Mouse (Mus musculus): ENCODE data around the gene Ehd4. TPM values are rescaled to one million over a fixed set of nuclear protein-coding genes. Genes with fewer than 3 reads are reported as not detected.
A peak's percentile ranks its signal among the peaks of the same experiment; 100 is the strongest.

Ehd4 gene
- polyA plus RNA-seq, 1 experiment from 2014 or later: 60.6 TPM

GRCm38 (mm10) chr2:120165474-120165873, 11.1 kb upstream of the Ehd4 start:
- Histone ChIP-seq H3K4me2 (no peak overlapping the region), H3K4me1 (no peaks in the 10 kb centered on the region), H3K9me3 (no peaks in the 10 kb centered on the region), H3K27ac (no peak overlapping the region), H3K9ac (no peak overlapping the region), H3K36me3 (no peaks in the 10 kb centered on the region), H3K4me3 (no peak overlapping the region), H3K27me3 (no peaks in the 10 kb centered on the region)
- WGBS: 79% methylated on average over 10 of the region's 10 CpGs
- ATAC-seq (ENCODE audit: insufficient number of reproducible peaks, low FRiP score, low TSS enrichment, low read depth): no peak

- Histone ChIP-seq H3K4me1 (peaks cover 5% of the 10 kb centered on the region; the same call in 1 of the 2 replicates), H3K36me3 (no peaks in the 10 kb centered on the region), H3K9ac (no peak overlapping the region), H3K27me3 (no peaks in the 10 kb centered on the region), H3K4me3 (no peak overlapping the region), H3K9me3 (no peaks in the 10 kb centered on the region), H3K4me2 (no peak overlapping the region), H3K27ac (no peak overlapping the region)
- WGBS: 82% methylated on average over 2 of the region's 2 CpGs
- no peak for ATAC-seq (ENCODE audit: insufficient number of reproducible peaks, low FRiP score, low TSS enrichment, low read depth)
These were observed 5.0 kb upstream of the Ehd4 start for GRCm38 (mm10) chr2:120159434-120159833.

- Histone ChIP-seq H3K27ac (no peak overlapping the region), H3K4me1 (peaks cover 10% of the 10 kb centered on the region), H3K36me3 (no peaks in the 10 kb centered on the region), H3K27me3 (no peaks in the 10 kb centered on the region), H3K4me2 (no peak overlapping the region), H3K4me3 (no peak overlapping the region), H3K9me3 (no peaks in the 10 kb centered on the region), H3K9ac (no peak overlapping the region)
- WGBS: 25% methylated on average over 1 of the region's 1 CpGs
- ATAC-seq (ENCODE audit: insufficient number of reproducible peaks, low FRiP score, low TSS enrichment, low read depth): no peak
These were observed 4.4 kb upstream of the Ehd4 start for GRCm38 (mm10) chr2:120158846-120159245.

GRCm38 (mm10) chr2:120158016-120158415, 3.6 kb upstream of the Ehd4 start:
- no peaks in the 10 kb centered on the region; the same call in 1 of the 2 replicates for H3K27me3 ChIP-seq
- no peak overlapping the region for H3K9ac ChIP-seq
- H3K27ac ChIP-seq: no peak overlapping the region
- no peak for ATAC-seq (ENCODE audit: insufficient number of reproducible peaks, low FRiP score, low TSS enrichment, low read depth)
- H3K9me3 ChIP-seq: no peaks in the 10 kb centered on the region
- no peak overlapping the region for H3K4me2 ChIP-seq
- WGBS: 56% methylated on average over 5 of the region's 5 CpGs
- H3K4me3 ChIP-seq: no peak overlapping the region
- no peaks in the 10 kb centered on the region for H3K36me3 ChIP-seq
- peaks cover 16% of the 10 kb centered on the region for H3K4me1 ChIP-seq

GRCm38 (mm10) chr2:120157606-120158005, 3.2 kb upstream of the Ehd4 start:
- Histone ChIP-seq H3K36me3 (no peaks in the 10 kb centered on the region), H3K27ac (no peak overlapping the region), H3K9ac (no peak overlapping the region), H3K4me1 (peaks cover 16% of the 10 kb centered on the region), H3K4me3 (no peak overlapping the region), H3K4me2 (no peak overlapping the region), H3K27me3 (no peaks in the 10 kb centered on the region; the same call in 1 of the 2 replicates), H3K9me3 (no peaks in the 10 kb centered on the region)
- WGBS: 73% methylated on average over 2 of the region's 2 CpGs
- ATAC-seq (ENCODE audit: insufficient number of reproducible peaks, low FRiP score, low TSS enrichment, low read depth): no peak

- H3K27ac ChIP-seq: peak overlapping the region; percentile 5
- no peaks in the 10 kb centered on the region for H3K36me3 ChIP-seq
- ATAC-seq (ENCODE audit: insufficient number of reproducible peaks, low FRiP score, low TSS enrichment, low read depth): no peak
- H3K27me3 ChIP-seq: no peaks in the 10 kb centered on the region; the same call in 1 of the 2 replicates
- peaks cover 16% of the 10 kb centered on the region for H3K4me1 ChIP-seq
- peak overlapping the region; percentile 26 for H3K9ac ChIP-seq
- H3K9me3 ChIP-seq: no peaks in the 10 kb centered on the region
- 2% methylated on average over 38 of the region's 38 CpGs for WGBS
- H3K4me3 ChIP-seq: peak overlapping the region; percentile 80
- H3K4me2 ChIP-seq: peak overlapping the region; percentile 91
These were observed 633 bp downstream of the Ehd4 start for GRCm38 (mm10) chr2:120153586-120154360.

- no peak for ATAC-seq (ENCODE audit: insufficient number of reproducible peaks, low FRiP score, low TSS enrichment, low read depth)
- Histone ChIP-seq H3K36me3 (no peaks in the 10 kb centered on the region), H3K4me3 (no peak overlapping the region), H3K4me2 (no peak overlapping the region), H3K27ac (no peak overlapping the region), H3K4me1 (peaks cover 16% of the 10 kb centered on the region), H3K9me3 (no peaks in the 10 kb centered on the region), H3K9ac (no peak overlapping the region), H3K27me3 (no peaks in the 10 kb centered on the region; the same call in 1 of the 2 replicates)
- 61% methylated on average over 3 of the region's 3 CpGs for WGBS
These were observed 3.8 kb downstream of the Ehd4 start for GRCm38 (mm10) chr2:120150571-120150970.

- Histone ChIP-seq H3K27ac (no peak overlapping the region), H3K27me3 (no peaks in the 10 kb centered on the region; the same call in 1 of the 2 replicates), H3K4me3 (no peak overlapping the region), H3K9ac (no peak overlapping the region), H3K36me3 (no peaks in the 10 kb centered on the region), H3K4me2 (no peak overlapping the region), H3K4me1 (peaks cover 12% of the 10 kb centered on the region), H3K9me3 (no peaks in the 10 kb centered on the region)
- WGBS: 83% methylated on average over 7 of the region's 7 CpGs
- ATAC-seq (ENCODE audit: insufficient number of reproducible peaks, low FRiP score, low TSS enrichment, low read depth): no peak
These were observed 4.8 kb downstream of the Ehd4 start for GRCm38 (mm10) chr2:120149634-120150033.

GRCm38 (mm10) chr2:120147999-120148398, 6.4 kb downstream of the Ehd4 start:
- H3K9ac ChIP-seq: no peak overlapping the region
- WGBS: 76% methylated on average over 3 of the region's 3 CpGs
- H3K27me3 ChIP-seq: no peaks in the 10 kb centered on the region
- no peaks in the 10 kb centered on the region for H3K4me1 ChIP-seq
- H3K9me3 ChIP-seq: no peaks in the 10 kb centered on the region
- H3K4me2 ChIP-seq: no peak overlapping the region
- no peak overlapping the region for H3K27ac ChIP-seq
- no peaks in the 10 kb centered on the region for H3K36me3 ChIP-seq
- ATAC-seq (ENCODE audit: insufficient number of reproducible peaks, low FRiP score, low TSS enrichment, low read depth): no peak
- H3K4me3 ChIP-seq: no peak overlapping the region

GRCm38 (mm10) chr2:120147364-120147763, 7.0 kb downstream of the Ehd4 start:
- no peak overlapping the region for H3K4me3 ChIP-seq
- no peak overlapping the region for H3K4me2 ChIP-seq
- no peaks in the 10 kb centered on the region for H3K27me3 ChIP-seq
- no peaks in the 10 kb centered on the region for H3K4me1 ChIP-seq
- H3K9ac ChIP-seq: no peak overlapping the region
- no peaks in the 10 kb centered on the region for H3K9me3 ChIP-seq
- 54% methylated on average over 2 of the region's 2 CpGs for WGBS
- H3K36me3 ChIP-seq: no peaks in the 10 kb centered on the region
- H3K27ac ChIP-seq: no peak overlapping the region
- ATAC-seq (ENCODE audit: insufficient number of reproducible peaks, low FRiP score, low TSS enrichment, low read depth): no peak

- H3K27me3 ChIP-seq: no peaks in the 10 kb centered on the region
- H3K9ac ChIP-seq: no peak overlapping the region
- H3K4me3 ChIP-seq: no peak overlapping the region
- H3K36me3 ChIP-seq: no peaks in the 10 kb centered on the region
- no peak for ATAC-seq (ENCODE audit: insufficient number of reproducible peaks, low FRiP score, low TSS enrichment, low read depth)
- H3K4me2 ChIP-seq: no peak overlapping the region
- H3K4me1 ChIP-seq: no peaks in the 10 kb centered on the region
- H3K27ac ChIP-seq: no peak overlapping the region
- 47% methylated on average over 2 of the region's 2 CpGs for WGBS
- no peaks in the 10 kb centered on the region for H3K9me3 ChIP-seq
These were observed 7.9 kb downstream of the Ehd4 start for GRCm38 (mm10) chr2:120146543-120146942.

- H3K4me3 ChIP-seq: no peak overlapping the region
- H3K36me3 ChIP-seq: no peaks in the 10 kb centered on the region
- no peak overlapping the region for H3K9ac ChIP-seq
- ATAC-seq (ENCODE audit: insufficient number of reproducible peaks, low FRiP score, low TSS enrichment, low read depth): no peak
- no peaks in the 10 kb centered on the region for H3K9me3 ChIP-seq
- 80% methylated on average over 4 of the region's 4 CpGs for WGBS
- H3K27ac ChIP-seq: no peak overlapping the region
- no peak overlapping the region for H3K4me2 ChIP-seq
- no peaks in the 10 kb centered on the region for H3K4me1 ChIP-seq
- H3K27me3 ChIP-seq: no peaks in the 10 kb centered on the region
These were observed 10.0 kb downstream of the Ehd4 start for GRCm38 (mm10) chr2:120144390-120144789.

Data from limb, embryonic 15.5 days (tissue).